In genomic region chr13:75876592-75876991, GRCm38 (mm10) we compare ENCODE assay signal across 27 mouse cellular contexts. TPM values are rescaled to one million over a fixed set of nuclear protein-coding genes. Genes with fewer than 3 reads are reported as not detected.
DNase-seq lines count a peak whose midpoint lies in the region; ATAC-seq and TF ChIP-seq lines count a peak whose summit lies in the region.
"Had no signal": no experiment of that assay in that cellular context is flagged by ENCODE, and none has a peak within 500 bp of the region (broad histone marks: within the 10 kb centered on the region; RNA-seq: fewer than 3 reads in every experiment).

No protein-coding gene starts in this region.

- no peaks in the 10 kb centered on the region for H3K36me3 ChIP-seq in lung, postnatal 0 days (ENCODE audit: insufficient read depth, low read length)
- peaks cover 67% of the 10 kb centered on the region for H3K36me3 ChIP-seq in forebrain, embryonic 10.5 days (replicated peaks)

- no peak overlapping the region for H3K9ac ChIP-seq in lung, postnatal 0 days (replicated peaks; ENCODE audit: low read depth)
- H3K9ac ChIP-seq: embryonic facial prominence, embryonic 13.5 days; forebrain, postnatal 0 days; heart, embryonic 12.5 days; heart, embryonic 15.5 days; hindbrain, embryonic 13.5 days; intestine, embryonic 15.5 days had no signal

- H3K4me3 ChIP-seq in lung, postnatal 0 days (ENCODE audit: low read depth, low read length), result no peak overlapping the region
- no peak overlapping the region for H3K4me3 ChIP-seq in cerebellum, adult 2 months (replicated peaks; ENCODE audit: insufficient read depth, low read depth, low read length)
- no peak overlapping the region for H3K4me3 ChIP-seq in forebrain, embryonic 10.5 days
- H3K4me3 ChIP-seq: embryonic facial prominence, embryonic 10.5 days; embryonic facial prominence, embryonic 13.5 days; erythroblast, embryonic 14.5 days; heart, embryonic 12.5 days; heart, embryonic 15.5 days; hindbrain, embryonic 10.5 days; hindbrain, embryonic 13.5 days; intestine, embryonic 15.5 days had no signal

- H3K4me1 ChIP-seq in lung, postnatal 0 days (ENCODE audit: insufficient read depth, low read depth, low read length), result no peaks in the 10 kb centered on the region; the same call in 1 of the 2 replicates
- no peaks in the 10 kb centered on the region for H3K4me1 ChIP-seq in cerebellum, adult 2 months (ENCODE audit: control insufficient read depth, insufficient read depth, low read length)
- no peaks in the 10 kb centered on the region for H3K4me1 ChIP-seq in forebrain, embryonic 10.5 days
- H3K4me1 ChIP-seq: embryonic facial prominence, embryonic 10.5 days; embryonic facial prominence, embryonic 13.5 days; hindbrain, embryonic 10.5 days; hindbrain, embryonic 13.5 days had no signal

- TF ChIP-seq EP300 in lung, postnatal 0 days (IDR thresholded peaks at IDR 0.05), result no peak

- peak; percentile 5 for DNase-seq in lung, postnatal 0 days (ENCODE audit: low spot score)
- DNase-seq in lung, postnatal 4 days, result no peak
- peak; percentile 20 for DNase-seq in adipocyte (ENCODE audit: low spot score)
- peak; percentile 28 for DNase-seq in brain, adult 2 months (ENCODE audit: low read depth, low spot score)
- peak; percentile 32 for DNase-seq in lung, postnatal 36 days
- no peak for DNase-seq in cerebellum, adult 2 months
- no peak for DNase-seq in forebrain, embryonic 10.5 days (ENCODE audit: extremely low spot score, low spot score)
- DNase-seq: adrenal gland, postnatal 10 days; adrenal gland, postnatal 36 days; embryo, embryonic 11 days; forebrain, postnatal 0 days; gastrocnemius, postnatal 10 days; gastrocnemius, postnatal 36 days; heart, adult 18-20 months; heart, postnatal 10 days; heart, postnatal 36 days had no signal

- H3K9me3 ChIP-seq in lung, postnatal 0 days (ENCODE audit: low read length), result no peaks in the 10 kb centered on the region
- H3K9me3 ChIP-seq in forebrain, embryonic 10.5 days, result no peaks in the 10 kb centered on the region
- H3K9me3 ChIP-seq: embryonic facial prominence, embryonic 10.5 days; embryonic facial prominence, embryonic 13.5 days; heart, embryonic 12.5 days; heart, embryonic 15.5 days; hindbrain, embryonic 10.5 days; hindbrain, embryonic 13.5 days; intestine, embryonic 15.5 days had no signal

- ATAC-seq in lung, postnatal 0 days, result no peak
- ATAC-seq: activated CD4-positive, CD25-positive, alpha-beta regulatory T cell, adult 4 months; CD4-positive, CD25-positive, alpha-beta regulatory T cell, adult 4 months; forebrain, embryonic 14.5 days; forebrain, postnatal 0 days; intestine, embryonic 15.5 days had no signal

- no peak for TF ChIP-seq CTCF in lung, postnatal 0 days (IDR thresholded peaks at IDR 0.05)
- TF ChIP-seq CTCF in cerebellum, adult 2 months (IDR thresholded peaks at IDR 0.05; ENCODE audit: borderline replicate concordance, insufficient read depth, low read depth, low read length), result no peak

- no peak overlapping the region for H3K4me2 ChIP-seq in lung, postnatal 0 days (replicated peaks; ENCODE audit: low read depth, low read length)
- H3K4me2 ChIP-seq: embryonic facial prominence, embryonic 13.5 days; heart, embryonic 12.5 days; heart, embryonic 15.5 days; hindbrain, embryonic 13.5 days; intestine, embryonic 15.5 days had no signal

- WGBS in lung, postnatal 0 days, result 66% methylated on average over 6 of the region's 6 CpGs
- 76% methylated on average over 6 of the region's 6 CpGs for WGBS in cerebellum, adult 2 months
- 88% methylated on average over 6 of the region's 6 CpGs for WGBS in forebrain, embryonic 10.5 days

- H3K27ac ChIP-seq in lung, postnatal 0 days (ENCODE audit: low read length), result no peak overlapping the region
- H3K27ac ChIP-seq in cerebellum, adult 2 months (ENCODE audit: insufficient read depth, low read length), result no peak overlapping the region
- no peak overlapping the region for H3K27ac ChIP-seq in forebrain, embryonic 10.5 days
- H3K27ac ChIP-seq: embryonic facial prominence, embryonic 10.5 days; embryonic facial prominence, embryonic 13.5 days; heart, embryonic 15.5 days; hindbrain, embryonic 10.5 days; hindbrain, embryonic 13.5 days; intestine, embryonic 15.5 days had no signal

- TF ChIP-seq POLR2A in cerebellum, adult 2 months (IDR thresholded peaks at IDR 0.05; ENCODE audit: borderline replicate concordance, insufficient read depth, low read length), result no peak

- H3K27me3 ChIP-seq in lung, postnatal 0 days (replicated peaks; ENCODE audit: insufficient read depth, low read length), result no peaks in the 10 kb centered on the region
- H3K27me3 ChIP-seq in cerebellum, adult 2 months (ENCODE audit: control insufficient read depth, insufficient read depth, low read length), result no peaks in the 10 kb centered on the region
- H3K27me3 ChIP-seq in forebrain, embryonic 10.5 days (ENCODE audit: poor library complexity, severe bottlenecking), result no peaks in the 10 kb centered on the region
- H3K27me3 ChIP-seq: embryonic facial prominence, embryonic 13.5 days; heart, embryonic 12.5 days; heart, embryonic 15.5 days; hindbrain, embryonic 13.5 days; intestine, embryonic 15.5 days had no signal

RNA-seq across cellular contexts. Expression of gene Glrx, which starts 36.9 kb away (rescaled TPM):
- 106 TPM in 2 replicates for polyA plus RNA-seq in lung, postnatal 0 days (2015; fragmentation: Nextera tagmentation; extraction: Ambion mirVana)
- polyA plus RNA-seq in cerebellum, adult 2 months (2012; rRNA removed), result 68.6 and 80.1 TPM in 2 replicates
- 20.6 and 23.5 TPM in 2 replicates for polyA plus RNA-seq in forebrain, embryonic 10.5 days (2016; fragmentation: Nextera tagmentation; extraction: Ambion mirVana)

Comparison
In these comparisons a context has a peak if more than half of its experiments do, and no peak if none do; other contexts are left out.
1. DNase-seq: peak in lung, postnatal 0 days (single experiment), adipocyte (single experiment), brain, adult 2 months (single experiment) and lung, postnatal 36 days (single experiment); none in lung, postnatal 4 days (0 of 2), cerebellum, adult 2 months (0 of 2) and forebrain, embryonic 10.5 days (single experiment).